Mouse (Mus musculus): ENCODE results near the gene Gm12185. TPM values are rescaled to one million over a fixed set of nuclear protein-coding genes. Genes with fewer than 3 reads are reported as not detected.
"Not testable (repeated sequence)": the region's sequence is repeated elsewhere in the genome, so short reads cannot be mapped to it uniquely, and the experiment has no call there.

Gm12185 gene
- total RNA-seq (2022), result 1 to 10 TPM; 2.3 to 4.4 (median 3.2) TPM

- not testable (repeated sequence) for DNase-seq
These were observed at the start of gene Gm12185 for GRCm38 (mm10) chr11:48991740-48992520. Gene Gm12185 (minus strand): TSS chr11:48992226.

GRCm38 (mm10) chr11:49012074-49012473, 20.0 kb upstream of the Gm12185 start:
- not testable (repeated sequence) for DNase-seq

- DNase-seq, result not testable (repeated sequence)
These were observed 14.8 kb upstream of the Gm12185 start for GRCm38 (mm10) chr11:49006785-49007184.

- DNase-seq, result not testable (repeated sequence)
These were observed 14.3 kb upstream of the Gm12185 start for GRCm38 (mm10) chr11:49006317-49006716.

- DNase-seq, result not testable (repeated sequence)
These were observed 8.4 kb upstream of the Gm12185 start for GRCm38 (mm10) chr11:49000411-49000810.

- not testable (repeated sequence) for DNase-seq
These were observed 2.0 kb upstream of the Gm12185 start, which contains the start of gene Tgtp1 for GRCm38 (mm10) chr11:48994018-48994417. Gene Tgtp1 (minus strand): TSS chr11:48994172.

- peak; percentile 23 for DNase-seq
These were observed 1.3 kb upstream of the Gm12185 start for GRCm38 (mm10) chr11:48993296-48993695.

- DNase-seq, result not testable (repeated sequence)
These were observed 2.0 kb downstream of the Gm12185 start for GRCm38 (mm10) chr11:48989981-48990380.

- not testable (repeated sequence) for DNase-seq
These were observed 3.8 kb downstream of the Gm12185 start for GRCm38 (mm10) chr11:48988219-48988618.

GRCm38 (mm10) chr11:48982848-48983247, 9.2 kb downstream of the Gm12185 start:
- DNase-seq, result not testable (repeated sequence)

- not testable (repeated sequence) for DNase-seq
These were observed 12.0 kb downstream of the Gm12185 start for GRCm38 (mm10) chr11:48980052-48980451.

GRCm38 (mm10) chr11:48979251-48979650, 12.8 kb downstream of the Gm12185 start, which contains the start of gene 9930111J21Rik1:
Gene 9930111J21Rik1 (minus strand): TSS chr11:48979398.
- DNase-seq, result not testable (repeated sequence)

- not testable (repeated sequence) for DNase-seq
These were observed 13.6 kb downstream of the Gm12185 start, which contains the start of gene Olfr56 for GRCm38 (mm10) chr11:48978240-48978939. Gene Olfr56 (plus strand): TSS chr11:48978889.

GRCm38 (mm10) chr11:48974686-48975085, 17.3 kb downstream of the Gm12185 start:
- DNase-seq, result not testable (repeated sequence)

GRCm38 (mm10) chr11:48946090-48946489, 45.9 kb downstream of the Gm12185 start, which contains the start of gene Psme2b:
Gene Psme2b (minus strand): TSS chr11:48946190.
- not testable (repeated sequence) for DNase-seq

- not testable (repeated sequence) for DNase-seq
These were observed 52.7 kb downstream of the Gm12185 start for GRCm38 (mm10) chr11:48939286-48939685.

- not testable (repeated sequence) for DNase-seq
These were observed 56.7 kb downstream of the Gm12185 start for GRCm38 (mm10) chr11:48935291-48935690.

GRCm38 (mm10) chr11:48933923-48934322, 58.1 kb downstream of the Gm12185 start:
- not testable (repeated sequence) for DNase-seq

- DNase-seq, result not testable (repeated sequence)
These were observed 58.6 kb downstream of the Gm12185 start for GRCm38 (mm10) chr11:48933422-48933821.

- not testable (repeated sequence) for DNase-seq
These were observed 64.0 kb downstream of the Gm12185 start for GRCm38 (mm10) chr11:48928068-48928467.

GRCm38 (mm10) chr11:48926437-48926836, 65.6 kb downstream of the Gm12185 start:
- not testable (repeated sequence) for DNase-seq

- DNase-seq, result not testable (repeated sequence)
These were observed 68.2 kb downstream of the Gm12185 start for GRCm38 (mm10) chr11:48923818-48924217.

GRCm38 (mm10) chr11:48918380-48918779, 73.6 kb downstream of the Gm12185 start:
- DNase-seq, result no peak

Measured in adrenal gland, adult 8-10 months (tissue).